Mouse (Mus musculus): ENCODE results near the gene Gm5916.

Gm5916 gene

DNA sequence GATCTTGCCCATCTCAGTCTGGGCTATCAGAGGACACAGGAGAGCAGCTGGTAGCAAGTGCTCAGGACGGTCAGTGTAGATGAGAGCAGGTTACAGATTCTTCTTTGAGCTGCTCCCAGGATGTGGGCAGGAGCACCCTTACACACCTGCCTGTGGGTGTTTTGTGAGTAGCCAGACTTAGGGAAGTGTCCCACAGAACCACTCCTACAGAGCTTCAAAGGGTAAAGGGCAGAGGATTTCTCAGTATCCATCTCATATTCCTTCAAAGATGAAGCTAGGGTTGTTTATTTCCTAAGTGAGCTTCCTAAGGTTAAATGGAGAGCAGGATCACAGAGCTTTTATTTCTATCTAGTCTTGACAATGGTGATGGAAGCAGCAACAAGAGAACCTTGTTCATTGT lies at the start of gene Gm5916:
Gene Gm5916 (minus strand): TSS at position 101 of the 400 bp plus-strand sequence.
- no peak for DNase-seq (ENCODE audit: low read depth)

Measured in fibroblast of lung, adult 2 months (primary cell).